Mouse (Mus musculus): ENCODE data around the gene Aox3. TPM values are rescaled to one million over a fixed set of nuclear protein-coding genes. Genes with fewer than 3 reads are reported as not detected.

Aox3 gene
- polyA plus RNA-seq, 1 experiment from 2014 or later, result 0.48 TPM

DNA sequence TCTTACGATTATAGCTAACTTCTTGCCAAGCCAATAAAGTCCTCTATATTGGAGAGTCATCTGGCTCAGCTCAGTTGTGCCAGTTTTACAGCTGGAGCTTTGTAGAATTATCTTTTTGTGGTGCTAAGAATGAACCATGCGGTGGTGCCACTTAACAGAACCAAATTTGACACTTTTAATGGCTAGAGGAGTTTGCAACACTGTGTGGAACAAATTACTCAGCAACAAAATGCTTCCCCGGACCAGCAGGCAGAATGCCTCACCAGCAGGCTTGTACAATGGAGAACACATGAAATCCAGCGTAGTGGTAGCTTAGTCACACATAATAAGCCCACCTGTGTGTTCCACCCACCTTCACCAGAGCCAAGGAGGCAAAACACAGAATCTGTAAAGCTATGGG, 22.7 kb upstream of the Aox3 start:
- no peak overlapping the region for H3K4me2 ChIP-seq (ENCODE audit: low read depth, low read length)
- H3K27me3 ChIP-seq (ENCODE audit: control insufficient read depth, insufficient read depth, low read length), result no peaks in the 10 kb centered on the region
- no peak overlapping the region for H3K27ac ChIP-seq (replicated peaks; ENCODE audit: low read depth, low read length)
- WGBS, result 80% methylated on average over 4 of the region's 4 CpGs
- no peaks in the 10 kb centered on the region for H3K4me1 ChIP-seq (ENCODE audit: control insufficient read depth, insufficient read depth, low read length)
- H3K9ac ChIP-seq (replicated peaks; ENCODE audit: low read length), result no peak overlapping the region
- ATAC-seq (replicated peaks; ENCODE audit: insufficient number of reproducible peaks, low FRiP score, low TSS enrichment, low read depth), result no peak
- no peak overlapping the region for H3K4me3 ChIP-seq (ENCODE audit: low read depth, low read length)
- no peak for DNase-seq (ENCODE audit: low spot score)
- no peaks in the 10 kb centered on the region for H3K9me3 ChIP-seq (replicated peaks; ENCODE audit: control insufficient read depth, low read length)
- H3K36me3 ChIP-seq (replicated peaks; ENCODE audit: control insufficient read depth, insufficient read depth, low read depth, low read length), result no peaks in the 10 kb centered on the region

DNA sequence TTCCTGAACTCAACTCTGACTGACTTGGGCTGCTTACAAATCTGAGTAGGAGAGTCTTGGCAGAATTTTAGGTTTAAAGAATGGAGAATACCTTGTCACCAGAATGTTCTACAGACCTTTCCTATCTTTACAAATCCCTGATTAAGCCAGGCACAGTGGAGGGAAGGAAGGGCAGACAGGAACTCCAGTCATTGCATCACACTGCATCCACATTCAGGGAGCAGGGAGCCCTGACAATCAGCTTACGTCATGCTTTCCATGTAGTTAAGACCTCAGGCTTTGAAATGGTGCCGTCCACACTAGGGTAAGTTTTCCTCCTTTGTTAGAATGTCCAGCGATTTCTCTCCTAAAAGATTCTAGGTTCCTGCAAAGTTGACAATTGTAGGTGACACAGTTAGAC, 21.7 kb upstream of the Aox3 start:
- H3K4me2 ChIP-seq (ENCODE audit: low read depth, low read length), result no peak overlapping the region
- no peak for DNase-seq (ENCODE audit: low spot score)
- no peak overlapping the region for H3K9ac ChIP-seq (replicated peaks; ENCODE audit: low read length)
- no peak overlapping the region for H3K27ac ChIP-seq (replicated peaks; ENCODE audit: low read depth, low read length)
- no peak for ATAC-seq (replicated peaks; ENCODE audit: insufficient number of reproducible peaks, low FRiP score, low TSS enrichment, low read depth)
- no peaks in the 10 kb centered on the region for H3K4me1 ChIP-seq (ENCODE audit: control insufficient read depth, insufficient read depth, low read length)
- H3K9me3 ChIP-seq (replicated peaks; ENCODE audit: control insufficient read depth, low read length), result no peaks in the 10 kb centered on the region
- 80% methylated on average over 3 of the region's 3 CpGs for WGBS
- no peaks in the 10 kb centered on the region for H3K36me3 ChIP-seq (replicated peaks; ENCODE audit: control insufficient read depth, insufficient read depth, low read depth, low read length)
- no peaks in the 10 kb centered on the region for H3K27me3 ChIP-seq (ENCODE audit: control insufficient read depth, insufficient read depth, low read length)
- H3K4me3 ChIP-seq (ENCODE audit: low read depth, low read length), result no peak overlapping the region

DNA sequence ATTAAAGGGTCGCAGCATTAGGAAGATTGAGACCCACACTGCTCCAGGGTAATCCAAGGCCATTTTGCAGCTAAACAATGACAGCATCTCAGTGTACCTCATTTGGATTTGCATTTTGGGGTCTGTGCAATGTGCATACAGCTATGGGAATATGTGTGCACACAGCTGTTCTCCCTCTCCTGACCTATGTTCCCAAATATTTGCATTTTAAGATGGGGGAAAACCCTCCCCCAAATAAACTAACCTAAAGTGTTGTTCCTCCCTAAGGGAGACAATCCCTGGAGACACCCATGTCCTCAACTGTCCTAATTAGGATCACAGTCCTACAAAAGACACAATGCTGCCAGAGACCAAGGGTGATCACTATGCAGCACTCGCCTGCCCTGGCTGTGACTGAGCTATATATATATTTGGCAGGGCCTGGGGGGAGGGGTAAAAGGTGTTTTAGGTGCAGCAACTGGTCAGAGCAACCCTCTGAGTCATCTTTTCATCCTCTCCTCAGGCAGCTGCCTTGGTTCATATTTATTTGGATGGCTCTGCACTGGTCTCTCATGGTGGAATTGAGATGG, 20.9 kb upstream of the Aox3 start:
- Histone ChIP-seq H3K4me3 (ENCODE audit: low read depth, low read length) (no peak overlapping the region), H3K27me3 (ENCODE audit: control insufficient read depth, insufficient read depth, low read length) (no peaks in the 10 kb centered on the region), H3K9me3 (replicated peaks; ENCODE audit: control insufficient read depth, low read length) (no peaks in the 10 kb centered on the region), H3K27ac (replicated peaks; ENCODE audit: low read depth, low read length) (no peak overlapping the region), H3K36me3 (replicated peaks; ENCODE audit: control insufficient read depth, insufficient read depth, low read depth, low read length) (no peaks in the 10 kb centered on the region), H3K9ac (replicated peaks; ENCODE audit: low read length) (no peak overlapping the region), H3K4me1 (ENCODE audit: control insufficient read depth, insufficient read depth, low read length) (no peaks in the 10 kb centered on the region), H3K4me2 (ENCODE audit: low read depth, low read length) (no peak overlapping the region)
- ATAC-seq (replicated peaks; ENCODE audit: insufficient number of reproducible peaks, low FRiP score, low TSS enrichment, low read depth) (no peak), DNase-seq (ENCODE audit: low spot score) (no peak)
- 78% methylated on average over 2 of the region's 2 CpGs for WGBS

DNA sequence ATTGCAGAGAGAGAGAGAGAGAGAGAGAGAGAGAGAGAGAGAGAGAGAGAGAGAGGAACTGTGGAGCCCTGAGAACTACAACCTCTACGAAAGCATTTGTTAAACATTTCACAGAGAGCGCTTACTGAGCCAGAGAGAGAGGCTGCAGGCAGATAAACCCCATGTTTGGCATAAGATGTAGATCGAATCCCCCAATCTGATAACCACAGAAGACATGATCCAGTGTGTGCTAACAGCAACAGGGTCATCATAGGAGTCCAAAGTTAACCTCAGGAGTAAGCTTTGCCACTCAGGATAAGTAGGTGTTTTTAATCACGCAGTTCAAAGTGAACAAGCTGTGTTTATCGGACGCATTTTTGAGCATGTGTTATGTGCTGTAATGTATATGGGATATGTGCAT, 15.6 kb upstream of the Aox3 start:
- H3K4me2 ChIP-seq (ENCODE audit: low read depth, low read length), result no peak overlapping the region
- H3K9ac ChIP-seq (replicated peaks; ENCODE audit: low read length), result no peak overlapping the region
- H3K27me3 ChIP-seq (ENCODE audit: control insufficient read depth, insufficient read depth, low read length), result no peaks in the 10 kb centered on the region
- no peak overlapping the region for H3K4me3 ChIP-seq (ENCODE audit: low read depth, low read length)
- DNase-seq (ENCODE audit: low spot score), result no peak
- no peak for ATAC-seq (replicated peaks; ENCODE audit: insufficient number of reproducible peaks, low FRiP score, low TSS enrichment, low read depth)
- no peaks in the 10 kb centered on the region for H3K36me3 ChIP-seq (replicated peaks; ENCODE audit: control insufficient read depth, insufficient read depth, low read depth, low read length)
- H3K9me3 ChIP-seq (replicated peaks; ENCODE audit: control insufficient read depth, low read length), result no peaks in the 10 kb centered on the region
- H3K4me1 ChIP-seq (ENCODE audit: control insufficient read depth, insufficient read depth, low read length), result no peaks in the 10 kb centered on the region
- no peak overlapping the region for H3K27ac ChIP-seq (replicated peaks; ENCODE audit: low read depth, low read length)
- 93% methylated on average over 6 of the region's 6 CpGs for WGBS

DNA sequence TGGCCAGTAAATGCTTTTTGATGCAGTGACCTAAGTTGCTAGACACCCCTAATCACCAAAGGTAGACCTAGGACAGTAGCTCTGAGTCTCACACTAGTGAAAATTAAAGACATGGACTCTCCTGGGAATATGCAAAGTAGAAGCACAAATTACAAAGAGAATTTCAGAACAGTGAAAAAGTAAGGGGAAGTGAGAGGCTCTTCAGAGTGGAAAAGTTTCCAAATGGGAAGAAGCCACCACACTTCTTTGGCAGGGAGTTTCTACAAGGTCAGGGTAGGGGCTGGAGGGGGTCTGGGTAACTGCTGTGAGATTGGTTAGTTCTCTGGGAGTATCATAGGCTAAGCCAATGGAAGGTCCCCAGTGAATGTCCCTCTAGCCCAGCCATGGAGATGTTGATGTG, 13.8 kb upstream of the Aox3 start:
- H3K9ac ChIP-seq (replicated peaks; ENCODE audit: low read length), result no peak overlapping the region
- ATAC-seq (replicated peaks; ENCODE audit: insufficient number of reproducible peaks, low FRiP score, low TSS enrichment, low read depth), result no peak
- H3K4me3 ChIP-seq (ENCODE audit: low read depth, low read length), result no peak overlapping the region
- no peak overlapping the region for H3K27ac ChIP-seq (replicated peaks; ENCODE audit: low read depth, low read length)
- H3K9me3 ChIP-seq (replicated peaks; ENCODE audit: control insufficient read depth, low read length), result no peaks in the 10 kb centered on the region
- no peak overlapping the region for H3K4me2 ChIP-seq (ENCODE audit: low read depth, low read length)
- no peak for DNase-seq (ENCODE audit: low spot score)
- H3K36me3 ChIP-seq (replicated peaks; ENCODE audit: control insufficient read depth, insufficient read depth, low read depth, low read length), result no peaks in the 10 kb centered on the region
- no peaks in the 10 kb centered on the region for H3K27me3 ChIP-seq (ENCODE audit: control insufficient read depth, insufficient read depth, low read length)
- no peaks in the 10 kb centered on the region for H3K4me1 ChIP-seq (ENCODE audit: control insufficient read depth, insufficient read depth, low read length)

DNA sequence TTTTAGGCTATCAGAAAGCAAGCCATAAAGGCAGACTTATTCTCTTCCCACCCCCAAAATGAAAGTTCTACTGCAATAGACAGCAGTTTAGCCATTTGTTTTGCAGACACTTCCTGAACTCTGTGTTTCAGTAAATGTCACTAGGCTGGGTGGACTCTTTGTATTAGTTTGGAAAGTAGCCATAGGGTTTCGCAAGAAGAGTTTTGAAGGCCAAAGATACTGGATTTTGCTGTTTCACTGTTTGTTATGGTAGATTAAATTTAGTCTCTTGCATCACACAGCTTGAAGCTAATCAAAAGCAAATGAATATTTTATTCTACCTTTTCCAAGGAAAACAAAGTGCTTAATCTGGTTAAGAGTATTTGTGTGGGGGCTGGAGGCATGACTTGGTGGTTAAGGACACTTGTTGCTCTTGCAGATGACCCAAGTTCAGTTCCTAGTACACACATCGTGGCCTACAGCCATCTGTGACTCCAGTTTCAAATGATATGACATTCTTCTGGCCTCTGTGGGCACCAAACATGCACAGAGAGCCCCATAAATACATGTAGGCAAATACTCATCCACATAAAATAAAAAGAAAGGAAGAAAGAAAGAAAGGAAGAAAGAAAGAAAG, 11.3 kb upstream of the Aox3 start:
- Histone ChIP-seq H3K27ac (replicated peaks; ENCODE audit: low read depth, low read length) (no peak overlapping the region), H3K9me3 (replicated peaks; ENCODE audit: control insufficient read depth, low read length) (no peaks in the 10 kb centered on the region), H3K4me2 (ENCODE audit: low read depth, low read length) (no peak overlapping the region), H3K9ac (replicated peaks; ENCODE audit: low read length) (no peak overlapping the region), H3K36me3 (replicated peaks; ENCODE audit: control insufficient read depth, insufficient read depth, low read depth, low read length) (no peaks in the 10 kb centered on the region), H3K27me3 (ENCODE audit: control insufficient read depth, insufficient read depth, low read length) (no peaks in the 10 kb centered on the region), H3K4me1 (ENCODE audit: control insufficient read depth, insufficient read depth, low read length) (no peaks in the 10 kb centered on the region), H3K4me3 (ENCODE audit: low read depth, low read length) (no peak overlapping the region)
- DNase-seq (ENCODE audit: low spot score) (no peak), ATAC-seq (replicated peaks; ENCODE audit: insufficient number of reproducible peaks, low FRiP score, low TSS enrichment, low read depth) (no peak)
- WGBS, result 77% methylated on average over 2 of the region's 2 CpGs

DNA sequence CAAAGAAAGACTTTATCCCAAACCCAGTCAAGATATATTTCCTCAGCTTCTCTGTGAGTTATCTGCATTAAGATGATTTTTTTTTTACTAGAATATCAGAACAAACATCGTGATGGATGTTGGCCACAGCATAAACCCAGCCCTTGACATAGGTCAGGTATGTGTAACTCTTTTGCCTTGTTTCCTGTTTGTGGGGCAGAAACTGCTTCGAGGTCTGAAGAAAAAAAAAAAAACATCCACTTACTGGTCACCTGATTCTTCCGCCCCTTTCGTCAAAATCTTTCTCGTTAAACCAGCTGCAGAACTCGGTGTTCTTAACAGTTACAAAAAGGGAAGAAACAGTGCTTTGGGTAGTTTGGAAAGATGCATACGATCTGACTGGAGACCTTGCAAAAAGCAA, 10.4 kb upstream of the Aox3 start:
- Histone ChIP-seq H3K4me1 (ENCODE audit: control insufficient read depth, insufficient read depth, low read length) (no peaks in the 10 kb centered on the region), H3K27me3 (ENCODE audit: control insufficient read depth, insufficient read depth, low read length) (no peaks in the 10 kb centered on the region), H3K4me3 (ENCODE audit: low read depth, low read length) (no peak overlapping the region), H3K9me3 (replicated peaks; ENCODE audit: control insufficient read depth, low read length) (no peaks in the 10 kb centered on the region), H3K9ac (replicated peaks; ENCODE audit: low read length) (no peak overlapping the region), H3K36me3 (replicated peaks; ENCODE audit: control insufficient read depth, insufficient read depth, low read depth, low read length) (no peaks in the 10 kb centered on the region), H3K4me2 (ENCODE audit: low read depth, low read length) (no peak overlapping the region), H3K27ac (replicated peaks; ENCODE audit: low read depth, low read length) (no peak overlapping the region)
- ATAC-seq (replicated peaks; ENCODE audit: insufficient number of reproducible peaks, low FRiP score, low TSS enrichment, low read depth), result no peak
- 77% methylated on average over 7 of the region's 7 CpGs for WGBS
- DNase-seq (ENCODE audit: low spot score), result no peak

DNA sequence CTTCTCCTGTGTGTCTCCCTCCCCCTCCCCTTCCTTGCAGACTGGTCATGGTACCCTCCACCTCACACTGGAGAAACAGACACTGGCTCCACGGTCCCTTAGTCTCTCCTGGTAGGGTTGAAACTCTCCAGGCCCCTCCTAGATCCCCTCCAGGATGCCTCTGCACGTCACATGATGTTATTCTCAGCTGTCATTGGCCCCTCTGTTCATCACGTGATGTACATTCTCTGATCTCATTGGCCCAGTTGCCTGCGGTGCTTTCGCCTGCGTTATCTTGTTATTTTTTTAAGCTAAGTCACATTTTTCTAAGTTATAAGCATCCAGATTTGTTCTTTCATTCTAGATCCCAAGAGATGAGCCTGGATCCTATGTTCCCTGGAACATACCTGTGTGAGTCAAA, 7.2 kb upstream of the Aox3 start:
- H3K9ac ChIP-seq (replicated peaks; ENCODE audit: low read length), result no peak overlapping the region
- H3K27ac ChIP-seq (replicated peaks; ENCODE audit: low read depth, low read length), result no peak overlapping the region
- no peaks in the 10 kb centered on the region for H3K4me1 ChIP-seq (ENCODE audit: control insufficient read depth, insufficient read depth, low read length)
- H3K36me3 ChIP-seq (replicated peaks; ENCODE audit: control insufficient read depth, insufficient read depth, low read depth, low read length), result no peaks in the 10 kb centered on the region
- ATAC-seq (replicated peaks; ENCODE audit: insufficient number of reproducible peaks, low FRiP score, low TSS enrichment, low read depth), result no peak
- DNase-seq (ENCODE audit: low spot score), result no peak
- H3K27me3 ChIP-seq (ENCODE audit: control insufficient read depth, insufficient read depth, low read length), result no peaks in the 10 kb centered on the region
- H3K4me2 ChIP-seq (ENCODE audit: low read depth, low read length), result no peak overlapping the region
- no peaks in the 10 kb centered on the region for H3K9me3 ChIP-seq (replicated peaks; ENCODE audit: control insufficient read depth, low read length)
- H3K4me3 ChIP-seq (ENCODE audit: low read depth, low read length), result no peak overlapping the region
- 89% methylated on average over 6 of the region's 6 CpGs for whole genome bisulfite sequencing

Data from embryonic facial prominence, embryonic 11.5 days (tissue).